Mouse (Mus musculus) C2C12 (cell line): ENCODE data around the gene Olfr317.

ENCODE experiments used
- CTCF ChIP-seq: IDR thresholded peaks from one replicate; pipeline ENCODE4 v1.5.1; 2011; ENCODE audit not compliant: control insufficient read depth, insufficient read depth, insufficient read length
- MYOG ChIP-seq: IDR thresholded peaks from one replicate; pipeline ENCODE4 v1.6.1; 2011; ENCODE audit not compliant: control insufficient read depth, insufficient read length; ENCODE audit errors: extremely low read depth
- USF1 ChIP-seq: IDR thresholded peaks from one replicate; pipeline ENCODE4 v1.6.1; 2011; ENCODE audit warnings: low read depth, mild to moderate bottlenecking, control low read depth, moderate library complexity

DNA sequence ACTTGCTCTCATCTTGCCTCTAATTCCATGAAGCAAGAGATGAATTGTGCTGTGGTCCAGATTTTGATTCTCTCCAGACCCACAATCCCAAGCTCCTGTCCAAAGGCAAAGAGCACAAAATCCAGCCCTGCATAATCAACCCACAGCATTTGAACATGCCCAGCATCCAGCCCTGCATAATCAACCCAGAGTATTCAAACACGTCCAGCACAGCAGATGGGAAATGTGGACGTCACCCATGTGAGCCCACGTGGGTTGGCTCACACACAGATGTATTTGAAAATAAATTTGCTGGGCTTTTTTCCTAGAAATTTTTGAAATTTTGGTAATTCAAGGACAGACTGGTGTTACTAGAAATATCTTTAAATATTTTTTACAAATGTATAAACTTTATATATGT is 5.6 kb downstream of the Olfr317 start:
- TF ChIP-seq CTCF (no peak), MYOG (no peak), USF1 (no peak)
